Mouse (Mus musculus) limb, embryonic 13.5 days (tissue): ENCODE results near the gene Klrd1. TPM values are rescaled to one million over a fixed set of nuclear protein-coding genes. Genes with fewer than 3 reads are reported as not detected.
"Not testable (repeated sequence)": the region's sequence is repeated elsewhere in the genome, so short reads cannot be mapped to it uniquely, and the experiment has no call there.

Source experiments
- ATAC-seq: fragments of 200-750 bp; cut with Nextera tagmentation; 2 replicates; pipeline ENCODE4 v1.8.0; 2017; ENCODE audit warnings: low read depth, moderate number of reproducible peaks, moderate TSS enrichment; ENCODE audit not compliant: low FRiP score
- H3K27ac ChIP-seq: fragments of 300-500 bp; sonication (generic); 2 replicates; pipeline ENCODE4 v1.5.1; 2015; ENCODE audit warnings: inconsistent platforms, mild to moderate bottlenecking, moderate library complexity
- H3K27me3 ChIP-seq: fragments of 300-500 bp; sonication (generic); 2 replicates; pipeline ENCODE4 v1.6.1; 2015; ENCODE audit warnings: mild to moderate bottlenecking, inconsistent platforms
- H3K36me3 ChIP-seq: fragments of 300-500 bp; sonication (generic); 2 replicates; pipeline ENCODE4 v1.6.1; 2015; ENCODE audit warnings: inconsistent platforms, mild to moderate bottlenecking, moderate library complexity
- H3K4me1 ChIP-seq: fragments of 300-500 bp; sonication (generic); 2 replicates; pipeline ENCODE4 v1.6.1; 2015; ENCODE audit warnings: inconsistent platforms
- H3K4me2 ChIP-seq: fragments of 300-500 bp; sonication (generic); replicated peaks from 2 replicates; pipeline ENCODE4 v1.6.1; 2015; ENCODE audit warnings: inconsistent platforms, mild to moderate bottlenecking, moderate library complexity
- H3K4me3 ChIP-seq: fragments of 300-500 bp; sonication (generic); 2 replicates; pipeline ENCODE4 v1.5.1; 2015; ENCODE audit warnings: moderate library complexity, mild to moderate bottlenecking, inconsistent platforms
- H3K9ac ChIP-seq: fragments of 300-500 bp; sonication (generic); 2 replicates; pipeline ENCODE4 v1.6.1; 2015; ENCODE audit warnings: mild to moderate bottlenecking, inconsistent platforms
- H3K9me3 ChIP-seq: fragments of 300-500 bp; sonication (generic); 2 replicates; pipeline ENCODE4 v1.6.1; 2016; ENCODE audit warnings: inconsistent platforms
- WGBS: fragments of 180-500 bp; shearing (Covaris S2); methylation state at CpG from one replicate; pipeline ENCODE4 v1.1.7; 2015; 5-methylcytosine and 5-hydroxymethylcytosine counted together
- polyA plus RNA-seq: library from polyadenylated mRNA; unstranded; fragments of >200 nt; fragmentation: Nextera tagmentation; extraction: Ambion mirVana; gene quantifications from 2 replicates; pipeline ENCODE4 v1.2.1, GENCODE M21; 2015

The Klrd1 gene
- polyA plus RNA-seq, 1 experiment from 2014 or later, result not detected

GRCm38 (mm10) chr6:129581274-129581673 lies 10.3 kb upstream of the Klrd1 start:
- Histone ChIP-seq H3K27ac (no peak overlapping the region), H3K4me1 (no peaks in the 10 kb centered on the region), H3K36me3 (no peaks in the 10 kb centered on the region), H3K9ac (no peak overlapping the region), H3K4me3 (no peak overlapping the region), H3K9me3 (no peaks in the 10 kb centered on the region), H3K27me3 (no peaks in the 10 kb centered on the region), H3K4me2 (no peak overlapping the region)
- no peak for ATAC-seq
- WGBS, result 67% methylated on average over 4 of the region's 4 CpGs

DNA sequence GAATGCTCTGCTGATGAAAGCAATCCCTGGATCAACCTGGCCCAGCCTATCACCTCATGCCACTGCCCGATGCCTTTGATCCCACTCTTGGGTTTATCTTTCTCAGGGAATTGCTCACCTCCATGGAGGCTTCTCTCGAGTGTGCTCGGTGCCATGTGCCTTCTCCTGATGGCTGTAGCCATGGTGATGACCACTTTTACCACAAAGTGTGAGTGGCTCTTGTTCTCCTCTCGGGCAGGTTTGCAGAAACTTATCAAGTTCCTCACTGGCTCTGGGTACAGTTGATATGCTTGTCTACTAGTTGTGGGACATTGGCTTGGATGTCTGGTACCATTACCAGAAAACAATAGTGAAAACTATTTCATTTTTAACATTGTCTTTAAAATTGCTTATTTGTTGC lies 9.7 kb upstream of the Klrd1 start:
- WGBS, result 71% methylated on average over 4 of the region's 4 CpGs

GRCm38 (mm10) chr6:129583014-129583413 lies 8.6 kb upstream of the Klrd1 start:
- no peak overlapping the region for H3K4me3 ChIP-seq
- no peaks in the 10 kb centered on the region for H3K4me1 ChIP-seq
- H3K9ac ChIP-seq, result no peak overlapping the region
- H3K27me3 ChIP-seq, result no peaks in the 10 kb centered on the region
- H3K4me2 ChIP-seq, result no peak overlapping the region
- H3K36me3 ChIP-seq, result no peaks in the 10 kb centered on the region
- no peak for ATAC-seq
- H3K27ac ChIP-seq, result no peak overlapping the region
- H3K9me3 ChIP-seq, result no peaks in the 10 kb centered on the region
- WGBS, result 73% methylated on average over 3 of the region's 3 CpGs

More for the DNA sequence above, 9.7 kb upstream of the Klrd1 start:
- Histone ChIP-seq H3K9me3 (no peaks in the 10 kb centered on the region), H3K4me3 (no peak overlapping the region), H3K27ac (no peak overlapping the region), H3K4me2 (no peak overlapping the region), H3K9ac (no peak overlapping the region), H3K4me1 (no peaks in the 10 kb centered on the region), H3K36me3 (no peaks in the 10 kb centered on the region), H3K27me3 (no peaks in the 10 kb centered on the region)
- ATAC-seq, result no peak

- H3K36me3 ChIP-seq, result no peaks in the 10 kb centered on the region
- H3K9me3 ChIP-seq, result no peaks in the 10 kb centered on the region
- no peak overlapping the region for H3K4me2 ChIP-seq
- H3K4me3 ChIP-seq, result no peak overlapping the region
- no peak overlapping the region for H3K27ac ChIP-seq
- no peak for ATAC-seq
- no peak overlapping the region for H3K9ac ChIP-seq
- no peaks in the 10 kb centered on the region for H3K4me1 ChIP-seq
- no peaks in the 10 kb centered on the region for H3K27me3 ChIP-seq
These were observed 16.8 kb downstream of the Klrd1 start for GRCm38 (mm10) chr6:129608372-129608771.

GRCm38 (mm10) chr6:129623735-129624134 lies 32.2 kb downstream of the Klrd1 start, which contains the start of gene Klrk1:
Gene Klrk1 (minus strand): TSS chr6:129623864.
- no peaks in the 10 kb centered on the region for H3K4me1 ChIP-seq
- no peak within 1 kb of the TSS for H3K27ac ChIP-seq
- no peak within 1 kb of the TSS for H3K9ac ChIP-seq
- H3K9me3 ChIP-seq, result no peaks in the 10 kb centered on the region
- 79% methylated on average over 4 of the region's 4 CpGs for WGBS
- no peak for ATAC-seq
- H3K4me3 ChIP-seq, result no peak within 1 kb of the TSS
- H3K4me2 ChIP-seq, result no peak within 1 kb of the TSS
- no peaks in the 10 kb centered on the region for H3K36me3 ChIP-seq
- no peaks in the 10 kb centered on the region for H3K27me3 ChIP-seq

DNA sequence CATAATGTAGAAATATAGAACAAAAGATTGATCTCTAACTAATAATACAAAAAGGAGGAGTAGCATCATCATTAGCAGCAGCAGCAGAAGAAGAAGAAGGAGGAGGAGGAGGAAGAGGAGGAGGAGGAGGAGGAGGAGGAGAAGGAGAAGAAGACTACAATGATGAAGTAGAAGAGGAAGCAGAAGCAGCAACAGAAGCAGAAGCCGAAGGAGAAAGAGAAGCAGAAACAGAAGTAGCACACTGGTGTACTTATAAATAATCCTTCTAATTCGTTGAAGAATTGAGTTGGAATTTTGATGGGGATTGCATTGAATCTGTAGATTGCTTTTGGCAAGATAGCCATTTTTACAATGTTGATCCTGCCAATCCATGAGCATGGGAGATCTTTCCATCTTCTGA lies 39.5 kb downstream of the Klrd1 start:
- H3K4me1 ChIP-seq, H3K36me3 ChIP-seq, H3K4me3 ChIP-seq, ATAC-seq, H3K9me3 ChIP-seq, H3K9ac ChIP-seq, H3K27me3 ChIP-seq, H3K27ac ChIP-seq, H3K4me2 ChIP-seq: not testable (repeated sequence)
- WGBS, result 73% methylated on average over 2 of the region's 2 CpGs

GRCm38 (mm10) chr6:129643237-129643636 lies 51.7 kb downstream of the Klrd1 start, which contains the start of gene Klrc3:
Gene Klrc3 (minus strand): TSS chr6:129643337.
- H3K4me3 ChIP-seq, H3K27ac ChIP-seq, H3K9me3 ChIP-seq, H3K27me3 ChIP-seq, H3K4me1 ChIP-seq, H3K4me2 ChIP-seq, ATAC-seq, H3K36me3 ChIP-seq, H3K9ac ChIP-seq: not testable (repeated sequence)
- 85% methylated on average over 3 of the region's 3 CpGs for WGBS

DNA sequence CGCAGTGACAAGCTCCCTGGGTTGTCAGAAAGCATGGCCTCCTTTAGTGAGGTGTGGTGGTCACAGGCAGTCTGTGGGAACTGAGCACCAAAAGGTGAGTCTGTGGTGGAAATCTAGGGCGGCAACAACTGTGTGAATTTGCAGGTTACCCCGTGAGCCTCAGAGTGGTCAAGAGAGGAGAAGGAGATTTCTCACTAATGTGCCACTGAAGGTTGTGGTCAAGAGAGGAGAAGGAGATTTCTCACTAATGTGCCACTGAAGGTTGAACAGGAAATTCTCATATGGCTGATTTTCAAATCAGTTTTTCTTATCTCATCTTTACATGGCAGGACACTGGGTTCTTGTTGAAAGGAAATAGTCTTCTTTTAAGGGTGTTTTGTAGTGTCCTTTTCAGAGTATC lies 52.5 kb downstream of the Klrd1 start:
- ATAC-seq, H3K27me3 ChIP-seq, H3K36me3 ChIP-seq, H3K4me3 ChIP-seq, H3K4me2 ChIP-seq, H3K9me3 ChIP-seq, H3K27ac ChIP-seq, H3K9ac ChIP-seq, H3K4me1 ChIP-seq: not testable (repeated sequence)
- no CpG with 5 or more reads among the region's 3 CpGs for WGBS

Other genes with a start within 250 kb of the Klrd1 start
- 0.95 and 1.0 TPM in 2 replicates for gene Clec12a, start 249.1 kb upstream of the Klrd1 start, polyA plus RNA-seq
- 0.09 and 0.14 TPM in 2 replicates for gene Clec12b, start 205.9 kb upstream of the Klrd1 start, polyA plus RNA-seq
- 1.6 and 2.1 TPM in 2 replicates for gene Clec1b, start 194.5 kb upstream of the Klrd1 start, polyA plus RNA-seq
- gene Clec9a, start 182.9 kb upstream of the Klrd1 start, polyA plus RNA-seq, result 0.13 and 0.22 TPM in 2 replicates
- 2.3 TPM in 2 replicates for gene Clec1a, start 139.8 kb upstream of the Klrd1 start, polyA plus RNA-seq
- not detected in 2 replicates for gene Olr1, start 84.6 kb upstream of the Klrd1 start, polyA plus RNA-seq
- gene Tmem52b, start 79.2 kb upstream of the Klrd1 start, polyA plus RNA-seq, result 0.06 TPM in 1 of 2 replicates, not detected in the other
- 55.4 and 55.5 TPM in 2 replicates for gene Gabarapl1, start 58.6 kb upstream of the Klrd1 start, polyA plus RNA-seq
- gene Klre1, start 13.9 kb upstream of the Klrd1 start, polyA plus RNA-seq, result not detected in 2 replicates
- 0.04 and 0.18 TPM in 2 replicates for gene Klrk1, start 32.1 kb downstream of the Klrd1 start, polyA plus RNA-seq
- not detected in 2 replicates for gene Klrc3, start 51.6 kb downstream of the Klrd1 start, polyA plus RNA-seq
- gene Klrc2, start 68.9 kb downstream of the Klrd1 start, polyA plus RNA-seq, result not detected in 2 replicates
- not detected in 2 replicates for gene Klrc1, start 87.2 kb downstream of the Klrd1 start, polyA plus RNA-seq
- gene Klri1, start 125.3 kb downstream of the Klrd1 start, polyA plus RNA-seq, result not detected in 2 replicates
- not detected in 2 replicates for gene Klri2, start 148.7 kb downstream of the Klrd1 start, polyA plus RNA-seq
- not detected in 2 replicates for gene Gm156, start 192.5 kb downstream of the Klrd1 start, polyA plus RNA-seq